Mouse (Mus musculus) ES-CJ7 (cell line): ENCODE data around the gene Ascc2.
"Not testable (repeated sequence)": the region's sequence is repeated elsewhere in the genome, so short reads cannot be mapped to it uniquely, and the experiment has no call there.

ENCODE experiments used
- DNase-seq: peaks from one replicate; pipeline ENCODE4 v3.0.0; 2011; ENCODE audit warnings: low read depth, low spot score

Gene Ascc2

DNA sequence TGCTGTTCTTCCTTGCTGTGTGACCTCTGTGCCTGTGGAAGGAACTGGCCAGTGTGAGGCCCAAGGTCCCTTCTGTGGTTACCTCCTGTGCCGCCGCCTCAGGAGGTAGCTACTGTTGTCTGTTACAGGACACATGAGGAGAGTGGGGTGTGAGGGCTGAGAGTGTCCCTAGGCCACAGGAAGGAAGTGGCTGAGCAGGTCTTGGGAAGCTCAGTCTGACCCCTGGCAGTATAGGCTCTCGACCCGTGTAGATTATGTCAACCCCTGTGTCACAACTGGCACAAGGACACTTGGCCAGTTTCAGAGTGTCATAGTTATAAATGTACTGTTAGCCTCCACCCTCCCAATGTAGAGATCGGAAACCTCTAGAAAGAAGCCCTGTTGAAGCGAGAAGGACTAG lies 46.0 kb downstream of the Ascc2 start:
- DNase-seq, result no peak

DNA sequence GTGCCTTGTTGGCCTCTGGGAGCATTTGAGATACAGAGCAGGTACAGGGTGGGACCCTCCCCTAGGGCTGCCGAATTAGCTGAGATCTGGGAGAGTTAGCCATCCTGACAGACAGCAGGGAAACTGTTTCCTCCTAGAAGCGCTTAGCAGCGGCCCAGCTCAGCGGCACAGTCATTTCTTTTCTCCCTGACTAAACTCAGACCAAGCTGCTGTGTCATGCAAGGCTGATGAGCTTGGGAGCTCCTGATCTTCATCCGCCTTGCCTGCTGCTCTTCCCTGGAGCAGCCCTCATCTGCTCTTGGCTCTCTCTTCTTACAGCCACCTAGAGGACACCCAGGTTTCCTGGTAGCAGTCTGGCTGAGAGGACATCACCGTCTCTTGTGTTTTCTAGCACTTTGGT lies 46.6 kb downstream of the Ascc2 start:
- DNase-seq, result no peak

DNA sequence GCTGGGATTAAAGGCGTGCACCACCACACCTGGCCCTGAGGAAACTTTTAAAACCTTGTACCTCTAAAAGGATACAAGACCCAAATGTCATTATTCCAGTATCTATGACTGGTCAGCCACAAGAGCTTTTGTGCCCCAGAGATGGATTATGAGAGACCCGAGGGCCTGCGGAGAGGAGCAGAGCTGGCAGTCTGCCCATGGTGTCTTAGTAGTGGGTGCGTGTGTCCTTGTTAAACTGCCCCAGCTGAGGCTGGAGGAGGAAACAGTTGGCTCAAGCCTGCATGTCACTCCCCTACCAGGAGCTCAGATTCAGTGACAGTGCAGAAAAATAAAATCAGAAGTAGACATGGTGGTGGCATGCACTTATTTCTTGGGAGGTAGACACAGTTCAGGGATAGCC lies 47.5 kb downstream of the Ascc2 start:
- no peak for DNase-seq

DNA sequence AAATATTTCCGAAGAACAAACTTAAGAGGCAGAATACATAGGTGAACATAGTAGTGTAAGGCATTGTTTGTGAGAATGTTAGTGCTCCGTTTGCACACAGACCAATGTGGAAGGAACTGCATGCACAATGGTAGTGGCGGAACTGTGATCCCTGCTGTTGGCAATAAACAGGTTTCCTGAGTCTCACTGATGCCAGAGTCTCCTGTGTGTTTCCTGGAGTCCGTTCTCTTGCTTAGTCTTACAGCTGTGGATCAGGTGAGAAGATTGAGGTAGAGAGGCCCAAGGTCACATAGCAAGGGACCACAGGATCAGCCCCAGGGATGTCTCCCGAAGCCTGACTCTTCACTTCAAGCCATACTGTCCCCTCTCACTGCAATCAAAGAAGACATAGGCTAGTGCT lies 48.0 kb downstream of the Ascc2 start:
- no peak for DNase-seq

DNA sequence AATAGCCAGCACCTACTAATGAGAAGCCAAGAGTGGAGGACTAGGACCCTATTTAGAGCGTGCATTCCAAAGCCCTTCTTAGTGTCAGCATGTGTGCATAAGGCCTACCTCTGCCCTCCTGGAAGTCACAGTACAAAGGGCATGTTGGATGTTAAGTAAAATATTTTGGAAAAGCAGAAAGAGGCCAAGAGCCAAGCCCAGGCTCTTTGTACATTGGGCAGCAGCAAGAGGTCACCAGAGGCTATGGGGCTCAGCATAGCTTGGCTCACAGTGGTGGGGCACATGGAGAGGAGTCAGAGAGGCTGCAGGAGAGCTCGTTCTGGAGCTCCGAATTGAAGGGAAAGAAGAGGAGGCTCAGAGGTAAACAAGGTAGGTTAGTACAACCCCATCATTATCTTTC lies 49.5 kb downstream of the Ascc2 start:
- no peak for DNase-seq

DNA sequence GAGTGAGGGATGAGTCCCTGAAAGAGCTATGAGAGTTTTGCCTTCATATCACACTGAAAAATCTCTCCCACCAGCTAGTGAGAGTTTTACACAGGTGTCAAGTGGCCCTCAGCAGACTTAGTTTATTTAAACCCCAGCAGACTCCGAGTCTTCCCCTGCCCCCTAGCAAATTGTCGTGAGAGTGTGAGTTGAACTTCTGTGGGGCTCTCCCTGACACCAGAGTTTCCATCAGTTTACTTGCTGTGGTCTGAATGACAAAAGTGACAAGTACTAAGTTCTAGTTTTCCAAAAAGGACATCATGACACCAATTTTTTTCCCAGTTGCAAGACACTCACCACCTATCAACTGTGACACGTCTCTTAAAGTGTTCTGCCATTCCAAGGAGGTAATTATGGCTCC lies 50.3 kb downstream of the Ascc2 start:
- DNase-seq, result no peak

DNA sequence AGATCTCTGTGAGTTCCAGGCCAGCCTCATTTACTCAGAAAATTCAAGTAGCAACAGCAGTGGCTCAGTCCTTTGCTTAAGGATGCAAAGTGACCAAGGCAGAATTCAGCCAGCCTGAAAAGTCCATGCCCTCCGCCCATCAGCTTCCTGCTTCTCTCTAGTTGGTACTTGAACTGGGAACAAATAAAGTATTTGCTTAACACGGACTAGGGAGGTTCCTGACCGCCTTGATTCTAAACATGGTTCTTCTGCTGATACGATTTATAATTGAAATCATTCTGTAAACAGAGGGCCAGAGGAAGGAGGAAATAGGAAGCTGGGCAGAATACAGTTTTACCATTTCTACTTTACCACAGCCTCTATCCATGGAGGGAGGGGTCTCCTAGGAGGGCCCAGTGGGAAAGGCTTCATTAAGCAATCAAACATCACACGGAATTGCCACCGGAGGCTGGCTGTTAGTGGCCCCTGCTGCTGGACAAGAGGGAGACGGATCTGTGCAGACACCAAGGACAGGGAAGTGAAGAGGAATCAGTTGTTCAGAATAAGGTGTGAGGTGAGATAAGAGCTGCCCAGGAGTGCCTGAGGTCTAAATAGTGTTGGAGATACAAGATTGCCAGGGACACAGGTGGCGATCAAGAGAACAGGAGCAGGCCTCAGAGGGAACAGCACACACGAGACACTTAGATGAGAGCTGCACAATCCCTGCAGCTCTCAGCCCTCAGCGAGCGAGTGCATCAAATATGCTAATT lies 51.3 kb downstream of the Ascc2 start:
- peak; percentile 34 for DNase-seq

DNA sequence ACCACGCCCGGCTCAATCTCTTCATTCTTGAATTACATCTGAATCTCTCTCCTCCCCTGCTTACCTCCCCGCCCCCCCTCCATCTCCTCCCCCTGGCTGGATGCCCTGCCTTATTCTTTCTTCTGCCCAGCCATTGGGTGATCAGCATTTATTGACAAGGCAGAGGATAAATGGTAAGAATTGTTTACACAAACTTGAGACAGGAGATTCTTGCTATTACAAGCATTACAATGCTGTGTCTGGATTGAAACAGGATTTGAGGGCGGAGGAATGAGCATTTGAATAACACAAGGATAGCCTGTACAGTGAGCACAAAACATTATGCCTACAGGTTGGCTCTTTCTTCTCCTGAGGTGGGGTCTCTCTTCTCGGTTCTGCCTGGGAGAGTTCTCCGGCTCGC lies 52.8 kb downstream of the Ascc2 start:
- peak; percentile 90 for DNase-seq

DNA sequence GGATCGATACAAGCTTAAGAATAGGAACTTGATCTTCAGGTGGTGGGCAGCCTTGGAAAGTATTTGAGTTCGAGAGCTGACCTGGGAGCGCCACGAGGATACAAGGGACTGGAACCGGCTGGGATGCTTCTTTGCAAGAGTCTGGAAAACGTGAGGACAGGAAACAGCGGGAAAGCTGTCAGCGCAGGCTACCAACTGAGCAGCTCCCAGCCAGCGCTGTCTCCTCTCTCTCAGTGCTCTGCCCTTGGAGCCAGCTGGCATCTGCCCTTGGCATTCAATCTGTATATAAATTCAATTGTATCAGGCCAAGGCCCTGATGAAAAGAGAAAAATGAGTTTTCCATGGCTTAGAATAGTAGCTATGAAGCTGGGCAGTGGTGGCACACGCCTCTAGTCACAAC lies 53.7 kb downstream of the Ascc2 start:
- DNase-seq, result no peak

DNA sequence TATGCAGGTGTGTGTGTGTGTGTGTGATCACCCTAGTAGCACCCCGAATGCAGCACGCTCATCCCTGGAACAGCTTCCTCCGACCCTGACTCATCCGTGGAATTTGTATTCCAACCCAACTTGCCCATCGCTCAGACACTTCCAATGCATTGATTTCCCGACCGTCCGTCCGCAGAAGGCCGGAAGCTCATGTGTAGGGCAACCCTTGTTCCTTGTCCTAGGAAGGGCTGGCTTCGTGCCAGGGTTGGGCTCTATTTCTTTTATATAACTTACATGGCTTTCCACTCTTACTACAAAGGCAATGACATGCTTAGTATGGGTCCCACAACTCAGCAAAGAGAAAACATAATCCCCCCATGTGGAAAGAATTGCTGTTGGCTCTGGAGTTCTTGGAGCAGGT lies 54.6 kb downstream of the Ascc2 start:
- no peak for DNase-seq

DNA sequence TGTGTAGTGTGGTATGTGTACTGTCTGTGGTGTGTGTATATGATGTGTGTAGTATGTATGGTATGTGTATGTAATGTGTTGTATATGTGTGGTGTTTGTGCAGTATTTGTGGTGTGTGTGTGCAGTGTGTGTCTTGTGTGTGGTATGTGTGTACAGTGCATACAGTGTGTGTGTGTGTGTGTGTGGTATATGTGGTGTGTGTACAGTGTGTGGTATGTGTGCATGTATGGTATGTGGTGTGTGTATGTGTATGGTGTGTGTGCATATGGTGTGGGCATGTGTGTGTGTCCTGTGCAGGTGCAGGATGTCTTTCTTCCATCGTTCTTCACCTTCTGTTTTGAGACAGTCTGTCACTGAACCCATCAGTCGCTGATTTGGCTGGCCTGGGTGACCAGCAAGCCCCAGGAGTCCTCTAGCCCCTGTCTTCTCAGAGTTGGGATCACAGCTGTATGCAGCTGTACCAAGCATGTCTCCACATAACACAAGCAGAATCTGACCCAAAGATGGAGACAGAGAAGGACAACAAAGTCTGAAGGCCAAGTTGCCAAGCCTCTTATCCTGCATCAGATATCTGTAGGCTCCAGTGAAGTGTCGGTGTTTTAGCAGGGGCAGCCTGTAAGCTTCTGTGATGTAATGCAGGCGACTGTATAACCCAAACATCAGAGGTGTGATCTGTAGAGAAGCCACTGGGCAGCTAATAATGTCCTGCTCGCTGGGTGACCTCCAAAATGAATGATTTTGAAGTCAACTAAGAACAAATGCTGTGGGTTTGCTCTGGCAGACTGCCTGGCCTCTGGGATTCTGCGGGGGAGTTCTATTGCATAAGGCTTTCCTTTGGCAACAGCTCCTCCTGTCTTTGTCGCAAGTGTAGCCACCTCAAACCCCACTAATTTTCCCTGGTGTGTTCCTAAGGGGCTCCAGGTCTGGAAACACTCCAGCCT lies 59.8 kb downstream of the Ascc2 start:
- no peak for DNase-seq

DNA sequence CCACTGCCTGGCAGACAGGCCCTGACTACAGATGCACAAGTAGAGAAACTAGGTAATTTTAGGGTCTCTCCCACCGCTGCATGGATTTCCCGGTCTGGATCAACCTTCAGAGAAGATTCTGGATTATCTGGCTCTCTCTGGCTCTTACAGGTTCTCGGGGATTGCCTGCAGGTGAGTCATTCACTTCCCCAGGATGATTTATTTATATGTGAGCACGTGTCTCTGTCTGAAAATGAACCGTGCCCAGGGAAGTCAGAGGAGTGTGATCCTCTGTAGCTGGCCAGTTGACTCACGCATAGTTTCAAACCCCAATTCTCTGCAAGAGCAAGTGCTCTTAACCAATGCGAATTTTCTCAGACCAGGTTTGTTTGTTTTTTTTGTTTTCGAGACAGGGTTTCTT lies 63.2 kb downstream of the Ascc2 start:
- DNase-seq, result no peak

DNA sequence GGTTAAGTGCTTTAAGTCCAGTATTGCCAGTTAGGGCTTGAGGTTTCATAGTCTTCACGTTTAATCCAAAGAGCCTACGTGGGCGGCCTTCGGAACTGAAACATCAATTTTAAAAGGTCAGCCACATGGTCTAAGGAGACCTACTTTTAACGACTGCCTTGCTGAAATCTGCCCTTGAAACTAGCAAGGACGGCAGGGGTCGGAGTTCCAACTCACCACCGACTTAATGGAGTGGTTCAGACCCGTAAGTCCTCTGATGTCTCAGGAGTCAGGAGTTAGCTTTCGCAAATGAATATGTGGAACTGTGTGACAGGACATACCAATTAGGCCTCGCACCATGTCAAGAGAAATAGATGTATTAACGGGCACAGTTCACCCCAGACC lies 66.1 kb downstream of the Ascc2 start:
- DNase-seq, result no peak

DNA sequence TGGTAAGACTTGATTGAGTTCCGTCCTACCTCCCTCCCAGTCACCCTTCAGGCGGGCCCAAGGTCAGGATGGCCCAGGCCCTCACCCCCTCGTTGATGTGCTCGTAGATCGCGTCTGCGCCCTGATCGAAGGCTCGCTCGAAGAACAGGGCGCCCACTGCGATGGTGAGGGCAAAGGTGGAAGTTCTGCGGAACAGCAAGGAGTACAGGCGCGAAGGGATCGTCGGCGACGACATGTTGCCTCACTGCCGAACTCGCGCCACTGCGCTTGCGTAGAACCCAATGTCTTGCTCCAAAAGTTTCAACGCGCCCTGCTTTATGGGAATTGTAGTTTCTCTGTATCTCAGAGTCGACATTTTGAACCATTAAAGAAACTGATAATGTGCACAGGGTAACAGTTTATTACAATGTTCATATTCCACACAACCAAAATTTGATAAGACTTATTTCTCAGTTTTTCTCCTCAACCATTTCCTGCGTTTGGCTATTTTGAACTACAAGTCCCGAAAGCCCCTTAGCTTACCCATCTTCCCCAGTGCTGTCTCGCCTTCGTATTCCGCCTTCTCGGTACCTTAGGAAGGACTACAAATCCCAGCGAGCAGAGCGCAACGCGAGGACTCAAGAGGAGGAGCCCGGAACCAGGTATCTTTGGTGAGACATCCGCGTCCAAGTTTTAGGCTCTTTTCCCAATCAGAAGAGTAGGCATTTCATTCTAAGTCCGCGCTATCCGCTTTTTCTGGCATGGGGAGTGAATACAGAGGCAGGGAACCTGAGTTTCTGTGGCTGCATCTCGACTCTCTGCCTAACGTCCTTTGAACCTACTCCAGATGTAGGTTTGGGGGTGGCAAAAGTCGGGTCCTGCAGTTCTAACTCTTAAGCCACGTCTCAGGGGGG lies 66.8 kb downstream of the Ascc2 start, which contains the start of the genes Uqcr10 and Zmat5:
TSS of gene Uqcr10 (minus strand) at position 271 of the 893 bp plus-strand sequence.
TSS of gene Zmat5 (plus strand) at position 607 of the 893 bp plus-strand sequence.
- DNase-seq, result peak; percentile 99

DNA sequence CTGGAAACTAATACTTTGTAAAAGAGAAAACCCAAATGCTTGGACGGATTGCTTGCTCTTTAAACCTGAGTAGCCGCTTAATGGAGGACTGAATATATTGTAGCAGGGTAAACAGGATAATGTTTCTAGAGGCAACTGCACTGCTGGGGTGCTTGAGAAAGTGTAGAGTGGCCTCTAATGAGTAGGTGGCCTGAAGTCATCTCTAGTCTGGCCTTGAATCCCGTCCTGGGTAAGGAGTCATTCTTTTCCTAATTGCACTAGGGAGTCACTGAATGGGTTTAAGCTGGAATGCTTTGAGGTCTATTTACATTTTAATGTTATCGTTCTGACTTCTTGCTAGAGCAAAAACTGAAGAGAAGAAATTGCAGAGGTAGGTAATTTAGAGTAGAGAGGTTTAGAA lies 67.6 kb downstream of the Ascc2 start:
- DNase-seq, result peak; percentile 76

DNA sequence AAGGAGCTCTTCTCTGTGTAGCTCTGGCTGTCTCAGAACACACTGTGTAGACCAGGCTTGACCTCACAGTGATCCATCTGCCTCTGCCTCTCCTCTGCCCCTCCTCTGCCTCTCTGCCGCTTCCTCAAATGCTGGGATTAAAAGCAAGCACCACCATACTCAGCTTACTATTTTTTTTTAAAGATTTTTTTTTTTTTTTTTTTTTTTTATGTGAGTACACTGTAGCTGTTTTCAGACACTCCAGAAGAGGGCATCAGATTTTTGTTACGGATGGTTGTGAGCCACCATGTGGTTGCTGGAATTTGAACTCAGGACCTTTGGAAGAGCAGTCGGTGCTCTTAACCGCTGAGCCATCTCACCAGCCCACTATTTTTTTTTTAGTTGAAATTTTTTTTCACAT lies 72.6 kb downstream of the Ascc2 start:
- not testable (repeated sequence) for DNase-seq

DNA sequence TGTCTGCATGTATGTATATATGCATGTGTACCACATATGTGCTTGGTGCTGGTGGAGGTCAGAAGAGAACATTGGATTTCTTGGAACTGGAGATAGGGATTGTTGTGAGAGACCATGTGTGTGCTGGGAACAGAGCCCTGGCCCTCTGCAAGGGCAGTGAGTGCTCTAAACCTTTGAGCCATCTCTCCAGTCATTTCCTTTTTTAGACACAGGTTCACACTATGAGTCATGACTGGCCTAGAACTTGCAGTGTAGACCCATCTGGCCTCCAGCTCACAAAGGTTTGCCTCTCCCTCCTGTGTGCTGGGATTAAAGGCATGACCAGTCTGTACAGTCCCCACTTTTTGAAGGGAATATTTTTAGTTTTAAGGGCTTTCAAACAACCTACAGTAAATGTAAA lies 75.3 kb downstream of the Ascc2 start:
- DNase-seq, result no peak

DNA sequence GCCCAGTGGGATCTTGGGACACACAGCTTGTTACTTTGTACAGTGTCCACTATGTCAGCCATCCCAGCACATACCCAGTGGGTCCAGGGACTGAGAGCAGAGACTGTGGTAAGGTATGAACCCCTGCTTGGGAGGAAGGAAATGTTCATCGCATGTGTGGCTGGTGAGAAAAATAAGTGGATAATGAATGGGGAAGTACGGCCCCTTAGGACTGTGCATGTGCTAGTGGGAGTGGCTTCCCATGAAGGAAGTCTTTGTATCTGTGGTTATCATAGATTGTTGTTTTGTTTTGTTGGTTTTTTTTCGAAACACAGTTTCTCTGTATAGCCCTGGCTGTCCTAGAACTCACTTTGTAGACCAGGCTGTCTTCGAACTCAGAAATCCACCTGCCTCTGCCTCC lies 77.2 kb downstream of the Ascc2 start:
- no peak for DNase-seq

DNA sequence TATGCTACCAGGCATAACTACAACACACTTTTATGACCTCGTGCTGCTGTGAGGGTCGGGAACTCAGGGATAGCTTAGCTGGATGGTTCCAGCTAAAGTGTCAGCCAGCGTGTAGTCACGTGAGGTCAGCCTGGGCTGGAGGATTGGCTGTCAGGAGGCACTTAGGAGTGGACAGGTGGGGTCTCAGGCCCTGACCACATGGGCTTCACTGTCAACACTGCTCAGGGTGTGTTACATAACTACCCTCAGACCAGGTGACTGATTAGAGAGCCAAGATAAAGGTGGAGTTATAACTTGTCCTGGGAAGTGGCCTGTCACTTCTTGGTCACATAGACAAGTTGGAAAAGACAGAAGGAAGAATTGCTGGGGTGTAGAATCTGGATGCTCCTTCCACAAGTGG lies 78.0 kb downstream of the Ascc2 start:
- DNase-seq, result no peak

DNA sequence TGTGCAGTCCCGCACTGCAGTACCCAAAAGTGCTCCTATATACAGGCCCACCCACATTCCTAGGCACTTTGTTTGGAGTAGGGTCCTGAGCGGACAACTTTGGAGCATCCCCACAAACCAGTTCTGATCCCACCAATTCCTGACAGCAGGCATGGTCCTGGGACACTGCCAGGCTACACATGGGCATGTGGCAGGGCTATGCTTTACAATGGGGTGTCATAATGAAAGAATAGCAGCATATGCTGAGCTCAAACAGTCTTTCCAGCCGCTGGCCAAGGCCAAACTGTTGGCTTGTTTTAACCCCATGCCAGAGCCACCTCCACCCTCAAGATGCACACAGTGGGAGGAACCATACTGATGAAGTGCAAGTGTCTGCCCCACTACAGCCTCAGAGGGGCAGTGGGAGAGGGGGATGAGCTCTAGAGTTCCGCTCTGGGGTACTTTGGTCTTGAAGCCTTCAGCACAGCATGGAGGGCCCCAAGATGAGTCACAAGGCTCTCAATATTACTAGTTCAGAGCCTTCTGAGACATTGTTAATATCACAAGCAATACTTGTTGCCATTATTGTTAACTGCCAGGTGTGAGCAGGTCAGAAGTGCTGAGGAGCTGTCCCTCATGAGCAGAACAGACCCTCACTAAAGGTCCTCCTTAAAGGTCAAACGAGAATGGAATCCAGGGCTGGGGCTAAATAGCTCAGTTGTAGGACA lies 79.1 kb downstream of the Ascc2 start:
- no peak for DNase-seq

DNA sequence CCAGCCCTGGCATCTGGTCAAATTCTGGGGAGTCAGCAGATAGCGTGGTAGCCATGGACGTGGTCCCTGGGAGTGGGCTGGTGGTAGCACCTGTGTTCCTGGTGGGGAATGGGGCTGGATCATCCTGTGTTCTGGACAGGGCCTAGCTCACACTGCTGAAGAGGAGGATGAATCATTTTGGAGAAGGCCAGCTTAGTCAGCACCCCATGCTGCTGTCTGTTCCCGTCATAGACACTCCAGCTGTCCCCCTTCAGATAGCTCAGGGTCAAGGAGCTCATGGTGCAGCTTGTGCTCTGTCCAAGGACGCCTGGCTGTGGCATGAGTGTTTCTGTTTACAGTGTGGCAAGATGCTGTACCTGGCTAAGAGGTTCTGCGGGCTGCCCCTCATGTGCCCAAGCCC lies 81.0 kb downstream of the Ascc2 start:
- DNase-seq, result no peak
